Mouse (Mus musculus): Measurements from ENCODE around the gene Tmed9.

DNA sequence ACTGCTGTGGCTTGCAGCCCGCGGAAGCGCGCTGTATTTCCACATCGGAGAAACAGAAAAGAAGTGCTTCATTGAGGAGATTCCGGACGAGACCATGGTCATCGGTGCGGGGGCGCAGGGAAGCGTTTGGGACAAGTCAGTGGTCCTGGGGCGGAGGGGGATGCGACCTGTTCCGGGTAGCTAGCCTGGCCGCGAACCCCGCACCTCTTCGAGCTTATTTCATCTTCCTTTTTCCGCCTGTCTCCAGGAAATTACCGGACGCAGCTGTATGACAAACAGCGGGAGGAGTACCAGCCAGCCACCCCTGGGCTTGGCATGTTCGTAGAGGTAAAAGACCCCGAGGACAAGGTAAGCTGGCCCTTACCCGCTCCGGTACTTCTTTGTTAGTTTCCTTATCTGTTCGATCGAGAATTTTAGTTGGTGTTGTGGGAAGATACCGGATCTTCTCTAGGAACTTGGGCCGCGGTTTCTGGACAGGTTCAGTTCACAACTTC, 19.8 kb downstream of the Tmed9 start:
- no peak for TF ChIP-seq CTCF (IDR thresholded peaks at IDR 0.05; ENCODE audit: low read depth)
- TF ChIP-seq EP300 (IDR thresholded peaks at IDR 0.05; ENCODE audit: low read depth), result no peak

Measured in liver, postnatal 0 days (tissue).